Mouse (Mus musculus): ENCODE data around the gene Gm21981.

GRCm38 (mm10) chr17:47672311-47673111, 21.7 kb downstream of the Gm21981 start:
- no peak for TF ChIP-seq CTCF (conservative IDR thresholded peaks at IDR 0.05; ENCODE audit: low read length)
- no peak for TF ChIP-seq NANOG (IDR thresholded peaks at IDR 0.05; ENCODE audit: borderline replicate concordance, low read length)

Data from E14TG2a.4 (cell line).